Mouse (Mus musculus): ENCODE results near the gene Inpp5d.

- no peak for TF ChIP-seq CTCF (IDR thresholded peaks at IDR 0.05; ENCODE audit: extremely low read depth, insufficient read depth, insufficient read length, insufficient replicate concordance)
- no peak for TF ChIP-seq POLR2A (IDR thresholded peaks at IDR 0.05; ENCODE audit: low read depth, low read length)
These were observed 581 bp downstream of the Inpp5d start for GRCm38 (mm10) chr1:87620693-87621092.
